Mouse (Mus musculus) myocyte (in vitro differentiated cells): ENCODE measurements around the gene 1700029F12Rik.

Source experiments
- CEBPB ChIP-seq: IDR thresholded peaks from 2 replicates; pipeline ENCODE4 v1.6.1; 2011; ENCODE audit warnings: mild to moderate bottlenecking, moderate library complexity; ENCODE audit not compliant: poor library complexity, insufficient read depth, severe bottlenecking
- POLR2A ChIP-seq: IDR thresholded peaks from one replicate; pipeline ENCODE4 v1.6.1; 2011; ENCODE audit warnings: low read depth, mild to moderate bottlenecking, control low read depth, moderate library complexity; ENCODE audit not compliant: insufficient read length
- TCF12 ChIP-seq: IDR thresholded peaks from one replicate; pipeline ENCODE4 v1.6.1; 2011; ENCODE audit warnings: mild to moderate bottlenecking, control low read depth; ENCODE audit not compliant: poor library complexity, insufficient read depth, severe bottlenecking

- TF ChIP-seq POLR2A: no peak
- no peak for TF ChIP-seq TCF12
- no peak for TF ChIP-seq CEBPB
Observed at GRCm38 (mm10) chr13:96990045-96990444, 44.1 kb downstream of the 1700029F12Rik start.
